Mouse (Mus musculus) skeletal muscle tissue, postnatal 0 days (tissue): ENCODE results near the gene Xlr5b. TPM values are rescaled to one million over a fixed set of nuclear protein-coding genes. Genes with fewer than 3 reads are reported as not detected.

Experiments used
- polyA plus RNA-seq: library from polyadenylated mRNA; unstranded; fragments of >200 nt; fragmentation: Nextera tagmentation; extraction: Ambion mirVana; gene quantifications from 2 replicates; pipeline ENCODE4 v1.2.1, GENCODE M21; 2015

Gene Xlr5b
- polyA plus RNA-seq = not detected in 2 replicates

GRCm38 (mm10) chrX:73148496-73148895, at the start of gene Xlr5b:
TSS of gene Xlr5b (plus strand) at chrX:73148796.

GRCm38 (mm10) chrX:73116747-73117146, 31.8 kb upstream of the Xlr5b start, which contains the start of gene Gm14685:
TSS of gene Gm14685 (plus strand) at chrX:73117047.

GRCm38 (mm10) chrX:73149350-73149749, 754 bp downstream of the Xlr5b start, which contains the start of gene DXBay18:
TSS of gene DXBay18 (minus strand) at chrX:73149450.

GRCm38 (mm10) chrX:73176889-73177288, 28.3 kb downstream of the Xlr5b start, which contains the start of gene Spin2d:
TSS of gene Spin2d (minus strand) at chrX:73176989.

GRCm38 (mm10) chrX:73191934-73192333, 43.3 kb downstream of the Xlr5b start, which contains the start of gene Xlr3b:
TSS of gene Xlr3b (plus strand) at chrX:73192207.

Other genes starting within 250 kb of the Xlr5b start
- 34.5 and 37.6 TPM in 2 replicates for gene Cetn2, start 230.4 kb upstream of the Xlr5b start, polyA plus RNA-seq
- 6.0 and 8.8 TPM in 2 replicates for gene Nsdhl, start 230.2 kb upstream of the Xlr5b start, polyA plus RNA-seq
- gene Zfp185, start 161.5 kb upstream of the Xlr5b start, polyA plus RNA-seq = 2.3 and 6.4 TPM in 2 replicates
- gene Pnma5, start 111.7 kb upstream of the Xlr5b start, polyA plus RNA-seq = not detected in 2 replicates
- not detected in 2 replicates for gene Pnma3, start 84.0 kb upstream of the Xlr5b start, polyA plus RNA-seq
- gene Xlr4a, start 66.3 kb upstream of the Xlr5b start, polyA plus RNA-seq = 0.77 and 1.3 TPM in 2 replicates
- gene Xlr3a, start 51.7 kb upstream of the Xlr5b start, polyA plus RNA-seq = 0.82 TPM in 1 of 2 replicates, not detected in the other
- gene Gm14685, start 31.7 kb upstream of the Xlr5b start, polyA plus RNA-seq = 0.16 TPM in 1 of 2 replicates, not detected in the other
- gene DXBay18, start 654 bp downstream of the Xlr5b start, polyA plus RNA-seq = not detected in 2 replicates
- not detected in 2 replicates for gene Spin2d, start 28.2 kb downstream of the Xlr5b start, polyA plus RNA-seq
- 0.63 and 11.3 TPM in 2 replicates for gene Xlr3b, start 43.4 kb downstream of the Xlr5b start, polyA plus RNA-seq
- gene Xlr4b, start 65.5 kb downstream of the Xlr5b start, polyA plus RNA-seq = 1.3 TPM in 1 of 2 replicates, not detected in the other
- 13.3 and 14.3 TPM in 2 replicates for gene F8a, start 79.5 kb downstream of the Xlr5b start, polyA plus RNA-seq
- 0.19 and 0.22 TPM in 2 replicates for gene Xlr4c, start 94.3 kb downstream of the Xlr5b start, polyA plus RNA-seq
- not detected in 2 replicates for gene Xlr3c, start 116.6 kb downstream of the Xlr5b start, polyA plus RNA-seq
- 0.09 TPM in 1 of 2 replicates, not detected in the other for gene Xlr5a, start 144.2 kb downstream of the Xlr5b start, polyA plus RNA-seq
- gene Xlr5c, start 144.2 kb downstream of the Xlr5b start, polyA plus RNA-seq = not detected in 2 replicates
- not detected in 2 replicates for gene Gm45015, start 188.0 kb downstream of the Xlr5b start, polyA plus RNA-seq
- gene Zfp275, start 193.8 kb downstream of the Xlr5b start, polyA plus RNA-seq = 8.3 and 8.4 TPM in 2 replicates
- not detected in 2 replicates for gene Gm18336, start 249.9 kb downstream of the Xlr5b start, polyA plus RNA-seq